Mouse (Mus musculus): ENCODE data around the gene Tmeff1.

Gene Tmeff1

GRCm38 (mm10) chr4:48584421-48585240 is at the start of gene Tmeff1:
Gene Tmeff1, plus strand, starts transcription at chr4:48585174.
- in situ Hi-C loops (cut with MboI, MseI) = no loop called here

- in situ Hi-C loops (cut with MboI, MseI) = no loop called here
Observed at GRCm38 (mm10) chr4:48536275-48536674, 48.7 kb upstream of the Tmeff1 start.

- in situ Hi-C loops (cut with MboI, MseI) = no loop called here
Observed at GRCm38 (mm10) chr4:48537024-48537423, 48.0 kb upstream of the Tmeff1 start.

GRCm38 (mm10) chr4:48538581-48538980 is 46.4 kb upstream of the Tmeff1 start:
- in situ Hi-C loops (cut with MboI, MseI) = no loop called here

- in situ Hi-C loops (cut with MboI, MseI) = no loop called here
Observed at GRCm38 (mm10) chr4:48539841-48540575, 45.0 kb upstream of the Tmeff1 start, which contains the start of gene Msantd3. Gene Msantd3, plus strand, starts transcription at chr4:48539935.

GRCm38 (mm10) chr4:48540576-48541111 is 44.3 kb upstream of the Tmeff1 start:
- in situ Hi-C loops (cut with MboI, MseI) = no loop called here

- in situ Hi-C loops (cut with MboI, MseI) = no loop called here
Observed at GRCm38 (mm10) chr4:48541526-48542250, 43.3 kb upstream of the Tmeff1 start.

GRCm38 (mm10) chr4:48542351-48542750 is 42.6 kb upstream of the Tmeff1 start:
- in situ Hi-C loops (cut with MboI, MseI) = no loop called here

GRCm38 (mm10) chr4:48543071-48543865 is 41.7 kb upstream of the Tmeff1 start:
- in situ Hi-C loops (cut with MboI, MseI) = no loop called here

GRCm38 (mm10) chr4:48544141-48544540 is 40.8 kb upstream of the Tmeff1 start:
- in situ Hi-C loops (cut with MboI, MseI) = no loop called here

GRCm38 (mm10) chr4:48545966-48546365 is 39.0 kb upstream of the Tmeff1 start:
- in situ Hi-C loops (cut with MboI, MseI) = no loop called here

- in situ Hi-C loops (cut with MboI, MseI) = no loop called here
Observed at GRCm38 (mm10) chr4:48546568-48547496, 38.1 kb upstream of the Tmeff1 start.

GRCm38 (mm10) chr4:48548393-48549045 is 36.5 kb upstream of the Tmeff1 start:
- in situ Hi-C loops (cut with MboI, MseI) = no loop called here

GRCm38 (mm10) chr4:48549661-48550060 is 35.3 kb upstream of the Tmeff1 start:
- in situ Hi-C loops (cut with MboI, MseI) = no loop called here

- in situ Hi-C loops (cut with MboI, MseI) = no loop called here
Observed at GRCm38 (mm10) chr4:48552486-48553064, 32.4 kb upstream of the Tmeff1 start.

GRCm38 (mm10) chr4:48554132-48554531 is 30.8 kb upstream of the Tmeff1 start:
- in situ Hi-C loops (cut with MboI, MseI) = no loop called here

GRCm38 (mm10) chr4:48555729-48556128 is 29.2 kb upstream of the Tmeff1 start:
- in situ Hi-C loops (cut with MboI, MseI) = no loop called here

- in situ Hi-C loops (cut with MboI, MseI) = no loop called here
Observed at GRCm38 (mm10) chr4:48559652-48560051, 25.3 kb upstream of the Tmeff1 start.

- in situ Hi-C loops (cut with MboI, MseI) = no loop called here
Observed at GRCm38 (mm10) chr4:48561824-48562223, 23.1 kb upstream of the Tmeff1 start.
